ENCODE assay signal across 13 mouse cellular contexts in the genomic region with DNA sequence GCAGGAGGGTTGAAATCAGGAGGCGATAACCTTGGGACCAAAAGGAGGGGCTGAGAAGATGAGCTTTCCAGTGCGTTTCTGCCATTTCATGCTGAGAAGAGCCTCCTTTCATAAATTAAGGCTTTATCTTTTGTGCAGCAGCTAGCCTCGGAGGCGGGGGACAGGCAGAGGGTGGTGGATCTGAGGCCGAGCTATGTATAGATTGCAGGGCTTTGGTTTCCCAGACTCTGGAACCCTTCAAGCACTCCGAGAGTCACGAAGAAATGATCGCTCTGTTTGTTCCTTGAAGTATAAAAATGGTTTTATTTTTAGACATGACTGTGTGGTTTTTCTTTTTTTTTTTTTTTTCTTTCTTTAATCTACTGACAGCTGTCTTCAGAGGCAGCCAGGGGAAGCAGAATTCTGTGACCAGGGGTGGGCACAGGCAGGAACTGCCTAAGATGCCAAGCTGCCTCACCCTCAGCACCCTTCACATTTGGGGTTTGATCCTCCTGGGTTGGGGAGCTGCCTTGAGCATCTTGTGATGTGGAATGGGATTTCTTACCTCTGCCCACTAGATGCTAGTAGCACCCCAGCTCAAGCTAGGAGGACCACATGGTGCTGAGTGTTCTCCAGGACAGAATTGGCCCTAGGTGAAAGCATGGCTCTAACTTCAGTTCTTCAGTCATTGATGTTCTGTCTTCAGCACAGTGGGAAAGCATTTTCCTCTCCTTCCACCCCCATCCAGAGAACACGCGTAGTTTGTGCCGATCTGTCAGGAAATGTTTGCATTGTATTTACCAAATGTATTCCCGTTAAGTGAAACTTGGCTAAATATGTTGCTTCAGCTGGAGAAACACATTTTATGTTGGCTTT.
A peak's percentile ranks its signal among the peaks of the same experiment; 100 is the strongest.
DNase-seq lines count a peak whose midpoint lies in the region; ATAC-seq and TF ChIP-seq lines count a peak whose summit lies in the region.
"Had no signal": no experiment of that assay in that cellular context is flagged by ENCODE, and none has a peak within 500 bp of the region (broad histone marks: within the 10 kb centered on the region; RNA-seq: fewer than 3 reads in every experiment).

No protein-coding gene starts in this region.

- H3K4me2 ChIP-seq in lung, embryonic 16.5 days (ENCODE audit: low read depth, low read length), result no peak overlapping the region

- no peak overlapping the region for H3K9ac ChIP-seq in lung, embryonic 16.5 days (ENCODE audit: low read length)

- no peaks in the 10 kb centered on the region for H3K9me3 ChIP-seq in lung, embryonic 16.5 days (ENCODE audit: control insufficient read depth, low read length)

- intact Hi-C loops in left cerebral cortex, postnatal 36 days (cut with DNase I), result loop anchor here (2.0 to 5.0 kb wide), 3 partner anchors 46 to 66 kb away; no protein-coding TSS in a partner anchor

- 0 out of 2 replicates have a peak overlapping the region, but pooled peaks have one; percentile 15 for H3K27ac ChIP-seq in cerebellum, adult 2 months (ENCODE audit: insufficient read depth, low read length)
- H3K27ac ChIP-seq in lung, embryonic 16.5 days (ENCODE audit: low read length), result peak overlapping the region; percentile 24; the same call in 1 of the 2 replicates

- H3K36me3 ChIP-seq in lung, embryonic 16.5 days (ENCODE audit: control insufficient read depth, insufficient read depth, low read length), result no peaks in the 10 kb centered on the region

- peaks cover 11% of the 10 kb centered on the region for H3K4me1 ChIP-seq in cerebellum, adult 2 months (ENCODE audit: control insufficient read depth, insufficient read depth, low read length)
- H3K4me1 ChIP-seq in lung, embryonic 16.5 days (replicated peaks; ENCODE audit: control insufficient read depth, insufficient read depth, low read length), result no peaks in the 10 kb centered on the region

- no peak for DNase-seq in cerebellum, adult 2 months
- DNase-seq in cerebellum, adult 11 months, result no peak
- DNase-seq in lung, postnatal 25 days (ENCODE audit: low spot score), result no peak
- DNase-seq in left cerebral cortex, postnatal 36 days (ENCODE audit: low spot score in 2 of 2), result peak; percentile 56 to 60
- peak; percentile 73 for DNase-seq in thymus, postnatal 0 days (ENCODE audit: low spot score)
- no peak for DNase-seq in gastrocnemius, adult 18-20 months (ENCODE audit: low spot score)
- DNase-seq in layer of hippocampus, adult 18-20 months (ENCODE audit: low spot score in 2 of 2), result no peak
- DNase-seq: adrenal gland, postnatal 14 days; layer of hippocampus, adult 9-11 months; lung, adult 18-20 months; spleen, adult 18-20 months had no signal

- ATAC-seq in lung, embryonic 16.5 days (ENCODE audit: low read depth), result no peak

- no peak for TF ChIP-seq POLR2A in cerebellum, adult 2 months (IDR thresholded peaks at IDR 0.05; ENCODE audit: borderline replicate concordance, insufficient read depth, low read length)

- H3K4me3 ChIP-seq in cerebellum, adult 2 months (replicated peaks; ENCODE audit: insufficient read depth, low read depth, low read length), result no peak overlapping the region
- no peak overlapping the region for H3K4me3 ChIP-seq in lung, embryonic 16.5 days (ENCODE audit: low read length)
- H3K4me3 ChIP-seq: myocyte had no signal

- H3K27me3 ChIP-seq in cerebellum, adult 2 months (ENCODE audit: control insufficient read depth, insufficient read depth, low read length), result no peaks in the 10 kb centered on the region
- H3K27me3 ChIP-seq in lung, embryonic 16.5 days (ENCODE audit: control insufficient read depth, insufficient read depth, low read depth, low read length), result no peaks in the 10 kb centered on the region

- no peak for TF ChIP-seq CTCF in cerebellum, adult 2 months (IDR thresholded peaks at IDR 0.05; ENCODE audit: borderline replicate concordance, insufficient read depth, low read depth, low read length)

- 56% methylated on average over 12 of the region's 12 CpGs for WGBS in cerebellum, adult 2 months
- WGBS in lung, embryonic 16.5 days, result 54% methylated on average over 12 of the region's 12 CpGs

Comparison
In these comparisons a context has a peak if more than half of its experiments do, and no peak if none do; other contexts are left out.
1. DNase-seq: peak in left cerebral cortex, postnatal 36 days (2 of 2) and thymus, postnatal 0 days (single experiment); none in cerebellum, adult 2 months (0 of 2), cerebellum, adult 11 months (single experiment), lung, postnatal 25 days (single experiment), gastrocnemius, adult 18-20 months (single experiment) and layer of hippocampus, adult 18-20 months (0 of 2).